Mouse (Mus musculus): ENCODE measurements at regions not wholly inside any gene's neighbourhood (a gene's known extent, or its start where the extent isn't known, plus 50 kb on each side); places are given as distances from the start of the nearest gene placed in this dataset.

GRCm38 (mm10) chr10:105704472-105705235 lies 130.4 kb upstream of the Tmtc2 start:
- Histone ChIP-seq H3K9ac (no peak overlapping the region), H3K4me1 (replicated peaks) (no peaks in the 10 kb centered on the region), H3K9me3 (replicated peaks) (no peaks in the 10 kb centered on the region), H3K27ac (ENCODE audit: poor library complexity, severe bottlenecking) (no peak overlapping the region), H3K27me3 (replicated peaks) (no peaks in the 10 kb centered on the region), H3K4me2 (no peak overlapping the region), H3K36me3 (no peaks in the 10 kb centered on the region), H3K4me3 (no peak overlapping the region)
- no peak for ATAC-seq (ENCODE audit: insufficient number of reproducible peaks, low FRiP score)
- 68% methylated on average over 6 of the region's 6 CpGs for WGBS

GRCm38 (mm10) chr10:105693131-105693530 lies 118.9 kb upstream of the Tmtc2 start:
- Histone ChIP-seq H3K9ac (no peak overlapping the region), H3K4me3 (no peak overlapping the region), H3K36me3 (no peaks in the 10 kb centered on the region), H3K27ac (ENCODE audit: poor library complexity, severe bottlenecking) (no peak overlapping the region), H3K9me3 (replicated peaks) (no peaks in the 10 kb centered on the region), H3K4me1 (replicated peaks) (no peaks in the 10 kb centered on the region), H3K27me3 (replicated peaks) (no peaks in the 10 kb centered on the region), H3K4me2 (no peak overlapping the region)
- WGBS, result 74% methylated on average over 4 of the region's 4 CpGs
- no peak for ATAC-seq (ENCODE audit: insufficient number of reproducible peaks, low FRiP score)

- WGBS, result 69% methylated on average over 9 of the region's 9 CpGs
- Histone ChIP-seq H3K4me2 (no peak overlapping the region), H3K4me1 (replicated peaks) (no peaks in the 10 kb centered on the region), H3K9me3 (replicated peaks) (peaks cover 3% of the 10 kb centered on the region; the same call in 1 of the 2 replicates), H3K27me3 (replicated peaks) (no peaks in the 10 kb centered on the region), H3K4me3 (no peak overlapping the region), H3K27ac (ENCODE audit: poor library complexity, severe bottlenecking) (no peak overlapping the region), H3K9ac (no peak overlapping the region), H3K36me3 (no peaks in the 10 kb centered on the region)
- ATAC-seq (ENCODE audit: insufficient number of reproducible peaks, low FRiP score), result no peak
Observed at GRCm38 (mm10) chr10:105689388-105689787, 115.1 kb upstream of the Tmtc2 start.

- no peaks in the 10 kb centered on the region for H3K36me3 ChIP-seq
- H3K27ac ChIP-seq (ENCODE audit: poor library complexity, severe bottlenecking), result no peak overlapping the region
- peaks cover 3% of the 10 kb centered on the region; the same call in 1 of the 2 replicates for H3K9me3 ChIP-seq (replicated peaks)
- no peak for ATAC-seq (ENCODE audit: insufficient number of reproducible peaks, low FRiP score)
- no peaks in the 10 kb centered on the region for H3K4me1 ChIP-seq (replicated peaks)
- H3K9ac ChIP-seq, result no peak overlapping the region
- H3K4me3 ChIP-seq, result no peak overlapping the region
- no peaks in the 10 kb centered on the region for H3K27me3 ChIP-seq (replicated peaks)
- H3K4me2 ChIP-seq, result no peak overlapping the region
- WGBS, result 69% methylated on average over 9 of the region's 9 CpGs
Observed at GRCm38 (mm10) chr10:105688879-105689278, 114.6 kb upstream of the Tmtc2 start.

- Histone ChIP-seq H3K4me2 (no peak overlapping the region), H3K36me3 (no peaks in the 10 kb centered on the region), H3K9ac (no peak overlapping the region), H3K27ac (ENCODE audit: poor library complexity, severe bottlenecking) (no peak overlapping the region), H3K27me3 (replicated peaks) (no peaks in the 10 kb centered on the region), H3K4me1 (replicated peaks) (no peaks in the 10 kb centered on the region), H3K9me3 (replicated peaks) (peaks cover 3% of the 10 kb centered on the region; the same call in 1 of the 2 replicates), H3K4me3 (no peak overlapping the region)
- no peak for ATAC-seq (ENCODE audit: insufficient number of reproducible peaks, low FRiP score)
- 89% methylated on average over 5 of the region's 5 CpGs for WGBS
Observed at GRCm38 (mm10) chr10:105686876-105687275, 112.6 kb upstream of the Tmtc2 start.

GRCm38 (mm10) chr10:105679598-105679997 lies 105.3 kb upstream of the Tmtc2 start:
- no peak for ATAC-seq (ENCODE audit: insufficient number of reproducible peaks, low FRiP score)
- Histone ChIP-seq H3K27me3 (replicated peaks) (no peaks in the 10 kb centered on the region), H3K27ac (ENCODE audit: poor library complexity, severe bottlenecking) (no peak overlapping the region), H3K4me2 (no peak overlapping the region), H3K9ac (no peak overlapping the region), H3K4me3 (no peak overlapping the region), H3K4me1 (replicated peaks) (no peaks in the 10 kb centered on the region), H3K9me3 (replicated peaks) (peaks cover 4% of the 10 kb centered on the region; the same call in 1 of the 2 replicates), H3K36me3 (no peaks in the 10 kb centered on the region)
- 77% methylated on average over 6 of the region's 6 CpGs for WGBS

- no peak for ATAC-seq (ENCODE audit: insufficient number of reproducible peaks, low FRiP score)
Observed at GRCm38 (mm10) chr10:105666959-105667358, 92.7 kb upstream of the Tmtc2 start.

GRCm38 (mm10) chr10:105660761-105661160 lies 86.5 kb upstream of the Tmtc2 start:
- 0 out of 2 replicates have a peak, but pooled peaks cover 3% of the 10 kb centered on the region for H3K4me1 ChIP-seq (replicated peaks)
- no peaks in the 10 kb centered on the region for H3K9me3 ChIP-seq (replicated peaks)
- no peak overlapping the region for H3K27ac ChIP-seq (ENCODE audit: poor library complexity, severe bottlenecking)
- no peaks in the 10 kb centered on the region for H3K27me3 ChIP-seq (replicated peaks)
- H3K36me3 ChIP-seq, result no peaks in the 10 kb centered on the region
- H3K4me2 ChIP-seq, result no peak overlapping the region
- WGBS, result 74% methylated on average over 7 of the region's 7 CpGs
- no peak for ATAC-seq (ENCODE audit: insufficient number of reproducible peaks, low FRiP score)
- no peak overlapping the region for H3K9ac ChIP-seq
- H3K4me3 ChIP-seq, result no peak overlapping the region

More at GRCm38 (mm10) chr10:105666959-105667358, 92.7 kb upstream of the Tmtc2 start:
- Histone ChIP-seq H3K4me1 (replicated peaks) (no peaks in the 10 kb centered on the region), H3K36me3 (no peaks in the 10 kb centered on the region), H3K4me2 (no peak overlapping the region), H3K4me3 (no peak overlapping the region), H3K27ac (ENCODE audit: poor library complexity, severe bottlenecking) (no peak overlapping the region), H3K9ac (no peak overlapping the region), H3K27me3 (replicated peaks) (no peaks in the 10 kb centered on the region), H3K9me3 (replicated peaks) (no peaks in the 10 kb centered on the region)
- 67% methylated on average over 2 of the region's 2 CpGs for WGBS

GRCm38 (mm10) chr10:105656788-105657187 lies 82.5 kb upstream of the Tmtc2 start:
- no peaks in the 10 kb centered on the region for H3K9me3 ChIP-seq (replicated peaks)
- peak; percentile 53; the same call in 1 of the 2 replicates for ATAC-seq (ENCODE audit: insufficient number of reproducible peaks, low FRiP score)
- no peak overlapping the region for H3K4me2 ChIP-seq
- no peaks in the 10 kb centered on the region for H3K36me3 ChIP-seq
- 0 out of 2 replicates have a peak, but pooled peaks cover 3% of the 10 kb centered on the region for H3K4me1 ChIP-seq (replicated peaks)
- no peak overlapping the region for H3K9ac ChIP-seq
- no peaks in the 10 kb centered on the region for H3K27me3 ChIP-seq (replicated peaks)
- WGBS, result 22% methylated on average over 2 of the region's 2 CpGs
- peak overlapping the region; percentile 87 for H3K27ac ChIP-seq (ENCODE audit: poor library complexity, severe bottlenecking)
- H3K4me3 ChIP-seq, result no peak overlapping the region

- Histone ChIP-seq H3K27ac (ENCODE audit: poor library complexity, severe bottlenecking) (no peak overlapping the region), H3K27me3 (replicated peaks) (no peaks in the 10 kb centered on the region), H3K4me1 (replicated peaks) (0 out of 2 replicates have a peak, but pooled peaks cover 3% of the 10 kb centered on the region), H3K9ac (no peak overlapping the region), H3K9me3 (replicated peaks) (no peaks in the 10 kb centered on the region), H3K4me2 (no peak overlapping the region), H3K36me3 (no peaks in the 10 kb centered on the region), H3K4me3 (no peak overlapping the region)
- no peak for ATAC-seq (ENCODE audit: insufficient number of reproducible peaks, low FRiP score)
- 88% methylated on average over 2 of the region's 2 CpGs for WGBS
Observed at GRCm38 (mm10) chr10:105652475-105652874, 78.2 kb upstream of the Tmtc2 start.

GRCm38 (mm10) chr10:105639011-105639451 lies 64.8 kb upstream of the Tmtc2 start:
- no peaks in the 10 kb centered on the region for H3K4me1 ChIP-seq (replicated peaks)
- 89% methylated on average over 9 of the region's 9 CpGs for WGBS

More at GRCm38 (mm10) chr10:105639011-105639451, 64.8 kb upstream of the Tmtc2 start:
- no peaks in the 10 kb centered on the region for H3K27me3 ChIP-seq (replicated peaks)
- H3K9ac ChIP-seq, result no peak overlapping the region
- H3K4me2 ChIP-seq, result no peak overlapping the region
- no peak overlapping the region for H3K4me3 ChIP-seq
- no peak overlapping the region for H3K27ac ChIP-seq (ENCODE audit: poor library complexity, severe bottlenecking)
- H3K36me3 ChIP-seq, result no peaks in the 10 kb centered on the region
- 0 out of 2 replicates have a peak, but pooled peaks cover 4% of the 10 kb centered on the region for H3K9me3 ChIP-seq (replicated peaks)
- ATAC-seq (ENCODE audit: insufficient number of reproducible peaks, low FRiP score), result no peak

Measured in heart, embryonic 12.5 days (tissue).